Mouse (Mus musculus) adipocyte (in vitro differentiated cells): ENCODE measurements around the gene Pdia3.
"Not testable (repeated sequence)": the region's sequence is repeated elsewhere in the genome, so short reads cannot be mapped to it uniquely, and the experiment has no call there.

Experiments used
- DNase-seq: peaks from one replicate; pipeline ENCODE4 v3.0.0-alpha.2; 2016; ENCODE audit warnings: low spot score

Pdia3 gene

DNA sequence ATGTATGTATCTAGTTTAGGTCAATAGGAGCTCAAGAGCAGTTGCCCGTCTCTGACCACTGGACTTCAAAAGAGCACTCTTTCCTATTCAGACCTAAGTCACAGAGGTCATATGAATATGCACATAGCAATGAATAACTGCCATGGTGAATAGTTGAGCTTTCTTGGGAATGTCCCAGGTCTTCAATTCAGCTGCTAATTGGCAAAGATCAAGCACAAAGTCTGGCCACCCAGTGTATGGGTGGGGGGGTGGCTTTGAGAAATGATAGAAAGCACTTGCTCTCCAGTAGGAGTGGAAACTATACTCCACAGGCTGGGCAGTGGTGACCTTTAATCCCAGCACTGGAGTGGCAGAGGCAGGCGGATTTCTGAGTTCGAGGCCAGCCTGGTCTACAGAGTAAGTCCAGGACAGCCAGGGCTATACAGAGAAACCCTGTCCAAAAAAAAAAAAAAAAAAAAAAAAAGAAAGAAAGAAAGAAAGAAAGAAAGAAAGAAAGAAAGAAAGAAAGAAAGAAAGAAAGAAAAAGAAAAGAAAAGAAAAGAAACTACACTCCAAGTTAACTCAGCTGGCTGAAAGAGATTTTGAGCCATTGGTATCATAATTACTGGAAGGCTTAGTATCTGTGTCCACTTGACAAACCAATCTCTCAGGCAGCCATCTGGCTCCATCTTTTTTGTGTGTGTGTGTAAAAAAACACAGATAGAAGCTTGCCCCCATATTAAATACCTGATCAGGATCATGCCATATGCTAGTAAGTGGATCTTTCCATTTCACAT, 64.1 kb downstream of the Pdia3 start:
- no peak for DNase-seq

DNA sequence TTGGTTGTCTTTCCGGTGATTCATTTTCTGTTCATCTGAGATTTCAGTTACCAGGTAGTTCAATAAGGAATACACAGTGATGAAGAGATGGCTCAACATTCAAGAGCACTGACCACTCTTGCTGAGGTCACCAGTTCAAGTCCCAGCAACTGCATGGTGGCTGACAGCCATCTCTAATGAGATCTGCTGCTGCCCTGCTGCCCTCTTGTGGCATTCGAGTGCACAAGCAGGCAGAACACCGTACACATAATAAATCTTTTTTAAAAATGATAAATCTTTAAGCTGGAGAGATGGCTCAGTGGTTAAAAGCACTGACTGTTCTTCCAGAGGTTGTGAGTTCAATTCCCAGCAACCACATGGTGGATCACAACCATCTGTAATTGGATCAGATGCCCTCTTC, 66.9 kb downstream of the Pdia3 start:
- peak; percentile 63 for DNase-seq

DNA sequence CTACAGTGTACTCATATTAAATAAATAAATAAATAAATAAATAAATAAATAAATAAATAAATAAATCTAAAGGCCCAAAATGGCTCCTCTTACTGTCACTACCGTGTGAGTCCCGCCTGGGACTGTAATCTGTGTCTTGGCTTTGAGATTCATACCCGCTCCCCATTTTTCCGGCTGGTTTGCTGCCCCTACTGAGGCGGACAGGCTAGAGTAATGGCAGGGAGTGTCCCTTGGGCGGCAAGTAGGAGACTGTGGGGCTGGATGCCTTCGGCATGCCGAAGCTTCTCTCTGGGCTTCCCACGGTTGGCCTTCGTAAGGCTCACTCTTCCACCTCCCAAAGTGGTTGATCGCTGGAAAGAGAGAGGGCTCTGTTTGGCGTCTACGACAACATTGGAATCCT, 67.3 kb downstream of the Pdia3 start:
- DNase-seq, result not testable (repeated sequence)

DNA sequence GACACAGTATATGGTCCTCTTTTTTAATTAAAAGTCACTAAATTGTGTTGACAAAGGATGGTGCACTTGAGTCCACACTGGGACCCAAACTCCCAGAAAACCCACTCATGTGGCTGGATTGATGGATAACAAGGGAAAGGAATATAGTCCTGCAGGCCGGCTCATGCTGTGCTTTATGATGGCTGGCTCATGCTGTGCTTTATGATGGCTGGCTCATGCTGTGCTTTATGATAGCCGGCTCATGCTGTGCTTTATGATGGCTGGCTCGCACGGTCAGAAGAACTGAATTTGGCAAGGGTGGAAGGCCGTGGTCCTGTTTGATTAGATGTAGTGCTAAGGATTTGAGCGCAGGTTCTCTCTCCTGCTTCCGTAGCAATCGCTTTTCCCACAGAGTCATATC, 70.0 kb downstream of the Pdia3 start:
- DNase-seq, result no peak

DNA sequence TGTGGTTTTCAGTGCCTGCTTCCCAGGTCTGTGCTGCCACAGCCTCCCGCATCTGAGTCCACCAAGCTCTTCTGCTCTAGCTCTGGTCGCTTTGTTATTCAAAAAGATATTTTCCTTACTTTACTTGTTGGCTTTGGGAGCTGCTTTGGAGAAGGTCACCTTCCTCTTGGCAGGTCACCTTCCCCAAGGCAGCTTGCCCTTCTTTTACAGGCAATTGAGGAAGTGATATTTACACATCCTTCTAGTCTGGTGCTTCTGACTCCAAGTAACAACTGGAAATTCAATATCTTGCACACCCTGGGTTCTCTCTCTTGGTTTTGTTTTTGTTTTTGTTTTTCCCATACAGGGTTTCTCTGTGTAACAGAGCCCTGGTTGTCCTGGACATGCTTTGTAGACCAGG, 70.8 kb downstream of the Pdia3 start:
- not testable (repeated sequence) for DNase-seq
